Mouse (Mus musculus): ENCODE results near the gene Pramel4.
"Not testable (repeated sequence)": the region's sequence is repeated elsewhere in the genome, so short reads cannot be mapped to it uniquely, and the experiment has no call there.

Pramel4 gene

DNA sequence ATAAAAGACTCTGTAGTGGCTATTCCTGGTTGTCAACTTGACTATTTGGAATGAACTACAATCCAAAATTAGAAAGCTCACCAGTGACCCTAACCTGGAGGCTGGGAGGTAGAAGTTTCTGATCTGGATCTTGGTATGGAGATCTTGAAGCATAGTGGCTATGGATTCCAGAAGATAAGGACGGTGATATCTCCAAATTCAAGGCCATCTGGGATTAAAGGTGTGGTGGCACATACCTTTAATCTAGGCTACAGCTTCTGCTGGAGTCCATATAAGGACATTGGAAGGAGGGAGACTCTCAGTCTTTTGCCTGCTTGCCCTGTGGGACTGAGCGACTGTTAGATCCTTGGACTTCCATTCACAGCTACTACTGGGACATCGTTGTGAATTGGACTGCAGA, at the start of gene Pramel4:
TSS of gene Pramel4 (plus strand) at position 301 of the 400 bp plus-strand sequence.
- not testable (repeated sequence) for DNase-seq (ENCODE audit: low spot score)

GRCm38 (mm10) chr4:144106174-144106573, 47.2 kb downstream of the Pramel4 start, which contains the start of gene Gm13102:
TSS of gene Gm13102 (plus strand) at chr4:144106474.
- DNase-seq (ENCODE audit: low spot score): not testable (repeated sequence)
